Mouse (Mus musculus) lung, postnatal 0 days (tissue): ENCODE measurements around the gene Farsa.

Experiments used
- CTCF ChIP-seq: IDR thresholded peaks from 2 replicates; pipeline ENCODE4 v1.5.1; 2016; ENCODE audit warnings: antibody characterized with exemption, mild to moderate bottlenecking
- EP300 ChIP-seq: IDR thresholded peaks from 2 replicates; pipeline ENCODE4 v1.6.1; 2016; ENCODE audit warnings: antibody characterized with exemption, mild to moderate bottlenecking, control low read depth

DNA sequence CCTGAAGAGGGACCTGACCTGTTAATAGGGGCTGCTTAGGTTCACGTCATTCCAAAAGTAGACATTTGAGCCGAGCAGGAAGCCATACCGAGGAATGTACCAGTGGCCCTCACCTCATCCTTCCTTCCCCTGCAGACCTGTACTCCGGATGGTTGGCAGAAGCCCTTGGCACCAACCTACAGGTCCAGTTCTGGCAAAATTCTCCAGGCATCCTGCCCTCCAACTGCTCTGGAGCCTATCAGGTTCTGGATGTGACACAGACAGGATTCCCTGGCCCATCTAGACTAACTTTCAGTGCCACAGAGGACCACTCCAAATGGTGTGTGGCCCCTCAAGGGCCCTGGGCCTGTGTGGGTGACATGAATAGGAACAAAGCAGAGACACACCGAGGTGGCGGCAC, 53.8 kb downstream of the Farsa start:
- TF ChIP-seq CTCF (no peak), EP300 (no peak)
